Mouse (Mus musculus): ENCODE results near the gene Apc2. TPM values are rescaled to one million over a fixed set of nuclear protein-coding genes. Genes with fewer than 3 reads are reported as not detected.

The Apc2 gene
- polyA plus RNA-seq, 1 experiment from 2014 or later, result 1.6 TPM

DNA sequence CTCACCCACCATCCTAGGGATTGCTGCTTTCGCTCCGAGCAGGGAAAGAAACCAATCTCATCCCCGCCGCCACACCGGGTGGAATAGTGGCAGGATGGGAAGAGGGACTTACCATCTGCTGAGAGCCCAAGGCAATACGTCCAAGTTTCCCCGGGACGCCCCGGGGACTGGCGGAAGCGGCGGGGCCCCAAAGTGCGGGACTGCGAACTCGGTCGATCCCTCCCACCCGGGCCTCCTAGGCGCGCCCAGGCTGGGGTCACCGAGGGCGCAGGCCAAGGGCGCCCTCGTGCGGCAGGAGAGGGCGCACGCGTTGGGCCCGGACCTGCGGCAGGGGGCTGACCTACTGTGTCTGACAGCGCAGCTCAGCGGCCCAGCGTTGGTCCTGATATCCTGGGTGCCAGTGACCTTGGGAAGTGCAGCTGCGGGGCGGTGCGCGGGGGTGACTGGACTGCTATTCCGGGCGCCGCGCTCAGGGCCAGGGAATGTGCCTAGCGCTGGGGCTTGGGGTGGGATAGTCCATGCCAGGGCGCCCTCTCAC lies 52.5 kb downstream of the Apc2 start, which contains the start of gene Adamtsl5:
TSS of gene Adamtsl5 (minus strand) at position 169 of the 538 bp plus-strand sequence.
- Histone ChIP-seq H3K27ac (ENCODE audit: low read depth, low read length) (peak within 1 kb of the TSS; percentile 46; the same call in 1 of the 2 replicates), H3K36me3 (ENCODE audit: control insufficient read depth, insufficient read depth) (no peaks in the 10 kb centered on the region; the same call in 1 of the 2 replicates), H3K9me3 (ENCODE audit: control insufficient read depth) (no peaks in the 10 kb centered on the region), H3K4me3 (ENCODE audit: low read depth, low read length) (peak within 1 kb of the TSS; percentile 45), H3K9ac (ENCODE audit: low read depth, low read length) (peak within 1 kb of the TSS; percentile 45), H3K4me1 (replicated peaks; ENCODE audit: control insufficient read depth, insufficient read depth, low read length) (peaks cover 7% of the 10 kb centered on the region; the same call in 1 of the 2 replicates), H3K27me3 (replicated peaks; ENCODE audit: control insufficient read depth, insufficient read depth, low read length) (no peaks in the 10 kb centered on the region), H3K4me2 (replicated peaks; ENCODE audit: low read depth) (peak within 1 kb of the TSS; percentile 77)
- ATAC-seq, result peak; percentile 37
- peak; percentile 96 for TF ChIP-seq CTCF (IDR thresholded peaks at IDR 0.05; ENCODE audit: low read depth)
- 1% methylated on average over 41 of the region's 42 CpGs for WGBS

DNA sequence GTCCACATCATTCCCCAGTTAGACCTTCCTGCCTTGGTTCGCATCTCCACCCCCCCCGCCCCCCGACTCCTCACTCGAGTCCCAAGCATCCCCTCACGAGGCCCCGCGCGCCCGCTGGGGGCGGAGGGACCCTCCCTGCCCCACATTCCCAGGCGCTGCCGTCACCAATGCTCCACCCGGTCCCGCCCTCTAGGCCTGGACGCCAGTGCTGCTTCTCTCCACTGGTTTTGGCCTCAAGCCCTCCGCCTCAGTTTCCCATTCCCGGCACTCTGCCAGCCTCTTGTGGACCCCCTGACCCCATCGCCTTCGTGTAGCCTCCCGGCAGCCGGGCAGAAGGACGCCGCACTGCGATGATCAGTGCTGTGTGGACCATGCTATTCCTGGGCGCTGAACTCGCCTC lies 53.2 kb downstream of the Apc2 start:
- Histone ChIP-seq H3K36me3 (ENCODE audit: control insufficient read depth, insufficient read depth) (no peaks in the 10 kb centered on the region; the same call in 1 of the 2 replicates), H3K4me1 (replicated peaks; ENCODE audit: control insufficient read depth, insufficient read depth, low read length) (peaks cover 4% of the 10 kb centered on the region; the same call in 1 of the 2 replicates), H3K27me3 (replicated peaks; ENCODE audit: control insufficient read depth, insufficient read depth, low read length) (0 out of 2 replicates have a peak, but pooled peaks cover under 1% of the 10 kb centered on the region), H3K9ac (ENCODE audit: low read depth, low read length) (no peak overlapping the region), H3K4me2 (replicated peaks; ENCODE audit: low read depth) (peak overlapping the region; percentile 77), H3K4me3 (ENCODE audit: low read depth, low read length) (peak overlapping the region; percentile 45), H3K9me3 (ENCODE audit: control insufficient read depth) (no peaks in the 10 kb centered on the region), H3K27ac (ENCODE audit: low read depth, low read length) (no peak overlapping the region)
- ATAC-seq, result no peak
- 20% methylated on average over 26 of the region's 26 CpGs for WGBS
- no peak for TF ChIP-seq CTCF (IDR thresholded peaks at IDR 0.05; ENCODE audit: low read depth)

DNA sequence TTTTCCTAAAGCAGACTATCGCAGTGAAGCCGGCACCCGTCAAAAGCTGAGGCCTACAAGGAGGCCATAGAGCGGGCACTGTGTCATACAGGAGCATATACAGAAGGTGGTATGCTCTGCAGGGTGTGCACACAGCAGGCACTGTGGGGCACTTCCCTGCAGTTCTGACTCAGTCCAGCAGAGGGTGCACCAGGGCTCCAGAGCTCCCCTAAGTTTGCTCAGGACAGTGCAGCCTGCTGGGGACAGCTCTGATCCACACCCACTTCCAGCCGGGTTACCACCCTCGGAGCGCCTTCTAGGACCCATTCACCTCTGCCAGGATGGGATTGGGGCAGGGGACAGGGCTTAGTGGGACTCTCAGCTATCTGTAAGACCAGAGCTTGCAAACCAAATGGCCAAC lies 54.5 kb downstream of the Apc2 start:
- Histone ChIP-seq H3K27me3 (replicated peaks; ENCODE audit: control insufficient read depth, insufficient read depth, low read length) (peaks cover 12% of the 10 kb centered on the region), H3K9ac (ENCODE audit: low read depth, low read length) (no peak overlapping the region), H3K27ac (ENCODE audit: low read depth, low read length) (no peak overlapping the region), H3K4me3 (ENCODE audit: low read depth, low read length) (no peak overlapping the region), H3K4me1 (replicated peaks; ENCODE audit: control insufficient read depth, insufficient read depth, low read length) (peaks cover 4% of the 10 kb centered on the region; the same call in 1 of the 2 replicates), H3K36me3 (ENCODE audit: control insufficient read depth, insufficient read depth) (no peaks in the 10 kb centered on the region), H3K9me3 (ENCODE audit: control insufficient read depth) (no peaks in the 10 kb centered on the region), H3K4me2 (replicated peaks; ENCODE audit: low read depth) (no peak overlapping the region)
- ATAC-seq, result peak; percentile 61
- peak; percentile 98 for TF ChIP-seq CTCF (IDR thresholded peaks at IDR 0.05; ENCODE audit: low read depth)
- 2% methylated on average over 7 of the region's 7 CpGs for WGBS

DNA sequence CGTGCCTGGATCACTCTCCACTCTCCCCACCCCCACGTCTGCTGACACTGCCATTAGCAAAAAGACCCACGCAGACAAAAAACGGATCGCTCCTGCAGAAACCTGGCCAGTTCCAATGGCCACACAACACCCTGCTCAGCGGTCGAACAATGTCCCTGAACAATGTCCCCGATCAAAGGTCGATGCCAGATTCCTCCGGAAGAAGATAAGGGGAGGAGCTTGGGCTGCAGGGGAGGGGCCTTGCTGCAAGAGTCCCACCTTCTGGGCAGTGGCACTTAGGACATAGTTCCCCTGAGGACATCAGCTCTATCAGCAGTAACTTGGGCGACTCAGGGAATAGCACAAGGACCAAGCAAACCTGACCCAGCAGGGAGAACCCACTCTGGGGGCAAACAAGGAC lies 56.1 kb downstream of the Apc2 start:
- no peak overlapping the region for H3K27ac ChIP-seq (ENCODE audit: low read depth, low read length)
- no peak for TF ChIP-seq CTCF (IDR thresholded peaks at IDR 0.05; ENCODE audit: low read depth)
- H3K4me3 ChIP-seq (ENCODE audit: low read depth, low read length), result no peak overlapping the region
- WGBS, result 18% methylated on average over 11 of the region's 11 CpGs
- ATAC-seq, result peak; percentile 46; the same call in 1 of the 2 replicates
- no peaks in the 10 kb centered on the region for H3K36me3 ChIP-seq (ENCODE audit: control insufficient read depth, insufficient read depth)
- H3K4me2 ChIP-seq (replicated peaks; ENCODE audit: low read depth), result no peak overlapping the region
- no peak overlapping the region for H3K9ac ChIP-seq (ENCODE audit: low read depth, low read length)
- H3K9me3 ChIP-seq (ENCODE audit: control insufficient read depth), result no peaks in the 10 kb centered on the region
- peaks cover 4% of the 10 kb centered on the region; the same call in 1 of the 2 replicates for H3K4me1 ChIP-seq (replicated peaks; ENCODE audit: control insufficient read depth, insufficient read depth, low read length)
- peaks cover 28% of the 10 kb centered on the region for H3K27me3 ChIP-seq (replicated peaks; ENCODE audit: control insufficient read depth, insufficient read depth, low read length)

DNA sequence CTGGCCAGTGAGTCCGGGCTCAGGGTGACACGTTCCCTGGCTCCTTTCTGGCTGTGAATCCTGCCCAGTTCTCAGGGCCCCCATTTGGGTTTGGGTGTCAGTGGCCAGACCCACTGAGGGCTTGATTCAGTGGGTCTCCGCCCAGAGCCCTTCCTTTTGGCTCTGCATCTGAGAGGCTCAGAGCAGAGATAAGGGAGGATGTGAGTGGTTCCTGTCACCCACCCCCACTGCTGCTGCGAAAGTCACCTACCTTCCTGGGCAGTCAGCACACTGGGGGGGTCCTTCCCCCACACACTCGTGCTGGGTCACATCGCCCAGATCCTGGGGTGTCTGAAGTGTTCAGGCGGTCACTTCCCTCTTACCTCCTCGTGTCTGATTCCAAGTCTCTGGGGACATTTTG lies 57.0 kb downstream of the Apc2 start:
- ATAC-seq, result no peak

DNA sequence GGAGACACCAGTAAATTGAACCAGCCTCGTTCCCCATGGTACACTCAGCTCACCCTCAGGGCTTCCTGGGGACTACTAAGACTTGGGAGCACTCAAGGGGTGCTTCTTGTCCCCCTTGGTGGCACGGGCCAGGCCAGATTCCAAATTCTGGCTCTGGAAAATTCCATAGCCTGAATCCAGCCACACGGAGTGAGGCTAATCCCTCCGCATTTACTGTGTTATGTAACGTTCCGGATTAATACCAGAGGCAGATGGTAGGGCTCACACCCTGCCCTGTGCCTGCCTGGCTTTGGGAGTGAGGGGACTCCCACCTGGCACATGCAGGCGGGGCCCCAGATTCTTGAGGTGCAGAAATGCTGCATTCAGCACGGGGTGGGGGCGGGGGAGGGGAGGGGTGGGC lies 59.7 kb downstream of the Apc2 start:
- Histone ChIP-seq H3K9ac (ENCODE audit: low read depth, low read length) (no peak overlapping the region), H3K36me3 (ENCODE audit: control insufficient read depth, insufficient read depth) (no peaks in the 10 kb centered on the region), H3K27me3 (replicated peaks; ENCODE audit: control insufficient read depth, insufficient read depth, low read length) (peaks cover 53% of the 10 kb centered on the region), H3K4me1 (replicated peaks; ENCODE audit: control insufficient read depth, insufficient read depth, low read length) (0 out of 2 replicates have a peak, but pooled peaks cover 3% of the 10 kb centered on the region), H3K4me2 (replicated peaks; ENCODE audit: low read depth) (no peak overlapping the region), H3K9me3 (ENCODE audit: control insufficient read depth) (no peaks in the 10 kb centered on the region), H3K27ac (ENCODE audit: low read depth, low read length) (no peak overlapping the region), H3K4me3 (ENCODE audit: low read depth, low read length) (no peak overlapping the region)
- no peak for TF ChIP-seq CTCF (IDR thresholded peaks at IDR 0.05; ENCODE audit: low read depth)
- no peak for ATAC-seq
- 12% methylated on average over 9 of the region's 9 CpGs for WGBS

More for the DNA sequence above, 57.0 kb downstream of the Apc2 start:
- H3K27ac ChIP-seq (ENCODE audit: low read depth, low read length), result no peak overlapping the region
- H3K9ac ChIP-seq (ENCODE audit: low read depth, low read length), result no peak overlapping the region
- no peak overlapping the region for H3K4me2 ChIP-seq (replicated peaks; ENCODE audit: low read depth)
- H3K4me1 ChIP-seq (replicated peaks; ENCODE audit: control insufficient read depth, insufficient read depth, low read length), result peaks cover 3% of the 10 kb centered on the region; the same call in 1 of the 2 replicates
- no peak overlapping the region for H3K4me3 ChIP-seq (ENCODE audit: low read depth, low read length)
- WGBS, result 72% methylated on average over 8 of the region's 8 CpGs
- no peak for TF ChIP-seq CTCF (IDR thresholded peaks at IDR 0.05; ENCODE audit: low read depth)
- no peaks in the 10 kb centered on the region for H3K9me3 ChIP-seq (ENCODE audit: control insufficient read depth)
- no peaks in the 10 kb centered on the region for H3K36me3 ChIP-seq (ENCODE audit: control insufficient read depth, insufficient read depth)
- H3K27me3 ChIP-seq (replicated peaks; ENCODE audit: control insufficient read depth, insufficient read depth, low read length), result peaks cover 36% of the 10 kb centered on the region

Data from intestine, postnatal 0 days (tissue).